Mouse (Mus musculus) forebrain, embryonic 13.5 days (tissue): ENCODE measurements around the gene Cmtm3. TPM values are rescaled to one million over a fixed set of nuclear protein-coding genes. Genes with fewer than 3 reads are reported as not detected.

Experiments
- ATAC-seq: fragments of 200-750 bp; cut with Nextera tagmentation; 2 replicates; pipeline ENCODE4 v1.8.0; 2017
- H3K27ac ChIP-seq: fragments of 300-500 bp; sonication (generic); 2 replicates; pipeline ENCODE4 v1.5.1; 2015; ENCODE audit warnings: inconsistent platforms, mild to moderate bottlenecking, moderate library complexity
- H3K27me3 ChIP-seq: fragments of 300-500 bp; sonication (generic); 2 replicates; pipeline ENCODE4 v1.6.1; 2015; ENCODE audit warnings: mild to moderate bottlenecking, inconsistent platforms
- H3K36me3 ChIP-seq: fragments of 300-500 bp; sonication (generic); 2 replicates; pipeline ENCODE4 v1.6.1; 2015; ENCODE audit warnings: mild to moderate bottlenecking, inconsistent platforms; ENCODE audit not compliant: poor library complexity, severe bottlenecking
- H3K4me1 ChIP-seq: fragments of 300-500 bp; sonication (generic); 2 replicates; pipeline ENCODE4 v1.6.1; 2015; ENCODE audit warnings: inconsistent platforms
- H3K4me2 ChIP-seq: fragments of 300-500 bp; sonication (generic); 2 replicates; pipeline ENCODE4 v1.6.1; 2015; ENCODE audit warnings: inconsistent platforms, mild to moderate bottlenecking, moderate library complexity
- H3K4me3 ChIP-seq: fragments of 300-500 bp; sonication (generic); 2 replicates; pipeline ENCODE4 v1.5.1; 2015; ENCODE audit warnings: mild to moderate bottlenecking, inconsistent platforms
- H3K9ac ChIP-seq: fragments of 300-500 bp; sonication (generic); 2 replicates; pipeline ENCODE4 v1.6.1; 2015; ENCODE audit warnings: mild to moderate bottlenecking, inconsistent platforms
- H3K9me3 ChIP-seq: fragments of 300-500 bp; sonication (generic); replicated peaks from 2 replicates; pipeline ENCODE4 v1.6.1; 2016; ENCODE audit warnings: inconsistent platforms
- WGBS: fragments of 180-500 bp; shearing (Covaris S2); methylation state at CpG from one replicate; pipeline ENCODE4 v1.1.7; 2015; 5-methylcytosine and 5-hydroxymethylcytosine counted together
- polyA plus RNA-seq: library from polyadenylated mRNA; unstranded; fragments of >200 nt; fragmentation: Nextera tagmentation; extraction: Ambion mirVana; gene quantifications from 2 replicates; pipeline ENCODE4 v1.2.1, GENCODE M21; 2015

Cmtm3 gene
- polyA plus RNA-seq, 1 experiment from 2014 or later = 31.6 TPM

DNA sequence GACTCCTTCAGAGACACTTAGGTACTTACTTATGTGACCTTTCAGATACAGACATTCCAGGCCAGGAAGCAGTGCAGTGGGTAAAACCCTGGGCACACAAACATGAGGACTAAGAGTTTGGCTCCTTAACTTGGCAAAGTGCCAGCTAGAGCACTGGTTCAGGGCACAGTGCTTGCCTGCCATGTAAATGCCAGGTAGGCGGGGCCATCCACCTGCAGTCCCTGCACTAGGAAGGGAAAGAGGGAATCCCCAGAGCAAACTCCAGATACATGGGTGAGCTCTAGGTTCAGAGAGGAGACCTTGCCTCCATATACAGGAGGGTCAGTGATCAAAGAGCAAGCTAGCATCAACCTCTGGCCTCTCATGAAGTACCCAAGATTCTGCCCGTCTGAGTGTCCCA is 48.8 kb downstream of the Cmtm3 start:
- H3K9ac ChIP-seq = no peak overlapping the region
- H3K27me3 ChIP-seq = no peaks in the 10 kb centered on the region
- ATAC-seq = no peak
- peaks cover 35% of the 10 kb centered on the region for H3K4me1 ChIP-seq
- H3K9me3 ChIP-seq = no peaks in the 10 kb centered on the region
- H3K36me3 ChIP-seq = no peaks in the 10 kb centered on the region
- no peak overlapping the region for H3K4me3 ChIP-seq
- H3K27ac ChIP-seq = no peak overlapping the region
- 91% methylated on average over 2 of the region's 2 CpGs for WGBS
- no peak overlapping the region for H3K4me2 ChIP-seq

DNA sequence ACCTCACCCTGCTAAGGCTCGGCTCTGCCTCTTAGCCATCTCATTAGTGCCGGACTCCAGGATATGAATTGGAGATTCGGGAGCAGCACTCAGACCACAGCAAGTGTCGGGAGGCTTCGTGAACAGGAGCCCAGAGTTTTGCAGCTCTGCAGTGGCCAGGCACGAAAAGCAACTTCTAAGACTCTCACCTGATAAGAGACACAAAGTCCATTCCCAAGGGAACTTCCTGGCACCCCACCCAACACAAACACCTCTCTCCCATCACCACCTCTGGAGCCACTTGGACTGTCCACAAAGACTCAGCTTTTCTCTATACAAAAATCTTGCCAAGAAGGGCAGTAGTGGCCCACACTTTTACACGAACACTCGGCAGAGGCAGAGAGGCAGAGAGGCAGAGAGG is 51.0 kb downstream of the Cmtm3 start:
- Histone ChIP-seq H3K9me3 (no peaks in the 10 kb centered on the region), H3K4me1 (peaks cover 46% of the 10 kb centered on the region), H3K4me2 (no peak overlapping the region), H3K27ac (no peak overlapping the region), H3K9ac (no peak overlapping the region), H3K36me3 (no peaks in the 10 kb centered on the region), H3K27me3 (no peaks in the 10 kb centered on the region), H3K4me3 (no peak overlapping the region)
- WGBS = 84% methylated on average over 8 of the region's 8 CpGs
- ATAC-seq = no peak

DNA sequence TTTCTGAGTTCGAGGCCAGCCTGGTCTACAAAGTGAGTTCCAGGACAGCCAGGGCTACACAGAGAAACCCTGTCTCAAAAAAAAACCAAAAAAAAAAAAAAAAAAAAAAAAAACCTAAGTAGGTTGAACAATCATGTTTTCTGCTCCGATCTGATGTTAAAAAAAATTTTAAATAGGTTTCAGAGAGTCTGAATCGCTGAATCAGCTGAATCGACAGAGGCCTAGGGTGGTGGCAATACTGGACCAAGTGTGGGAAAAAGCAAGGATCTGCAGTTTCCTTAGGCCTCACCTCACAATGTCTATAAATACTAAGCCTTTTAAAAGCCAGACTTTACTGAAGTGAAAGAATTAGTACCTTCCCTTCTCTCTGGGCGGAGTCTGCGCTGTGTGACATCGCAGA is 53.9 kb downstream of the Cmtm3 start:
- Histone ChIP-seq H3K9me3 (peaks cover 5% of the 10 kb centered on the region; the same call in 1 of the 2 replicates), H3K27me3 (no peaks in the 10 kb centered on the region), H3K4me2 (no peak overlapping the region), H3K27ac (no peak overlapping the region), H3K9ac (no peak overlapping the region), H3K4me1 (peaks cover 17% of the 10 kb centered on the region), H3K36me3 (no peaks in the 10 kb centered on the region), H3K4me3 (no peak overlapping the region)
- no peak for ATAC-seq
- WGBS = 95% methylated on average over 7 of the region's 7 CpGs

DNA sequence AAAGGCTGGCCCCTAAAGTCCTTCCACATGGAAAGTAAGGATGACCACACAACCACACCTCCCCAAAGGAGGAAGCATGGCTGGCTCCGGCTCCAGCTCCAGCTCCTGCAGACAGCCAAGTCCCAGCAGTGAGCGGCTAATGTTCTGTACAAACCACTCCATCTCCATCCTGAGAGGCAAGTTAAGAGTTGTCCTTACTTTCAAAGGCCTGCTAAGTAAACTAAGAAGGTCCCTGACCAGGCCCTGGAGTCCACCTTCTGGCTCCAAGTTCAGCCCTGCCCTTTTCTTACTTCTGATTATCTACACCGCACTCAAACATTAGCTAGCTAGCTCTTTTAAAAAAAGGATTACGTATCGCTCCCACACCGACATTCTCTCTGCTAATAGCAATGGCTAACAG is 54.6 kb downstream of the Cmtm3 start:
- WGBS = 86% methylated on average over 6 of the region's 6 CpGs
- no peak overlapping the region for H3K27ac ChIP-seq
- H3K4me3 ChIP-seq = peak overlapping the region; percentile 83
- H3K27me3 ChIP-seq = no peaks in the 10 kb centered on the region
- peak overlapping the region; percentile 90 for H3K9ac ChIP-seq
- peaks cover 17% of the 10 kb centered on the region for H3K4me1 ChIP-seq
- H3K9me3 ChIP-seq = peaks cover 5% of the 10 kb centered on the region; the same call in 1 of the 2 replicates
- no peak for ATAC-seq
- no peaks in the 10 kb centered on the region for H3K36me3 ChIP-seq
- H3K4me2 ChIP-seq = peak overlapping the region; percentile 96

DNA sequence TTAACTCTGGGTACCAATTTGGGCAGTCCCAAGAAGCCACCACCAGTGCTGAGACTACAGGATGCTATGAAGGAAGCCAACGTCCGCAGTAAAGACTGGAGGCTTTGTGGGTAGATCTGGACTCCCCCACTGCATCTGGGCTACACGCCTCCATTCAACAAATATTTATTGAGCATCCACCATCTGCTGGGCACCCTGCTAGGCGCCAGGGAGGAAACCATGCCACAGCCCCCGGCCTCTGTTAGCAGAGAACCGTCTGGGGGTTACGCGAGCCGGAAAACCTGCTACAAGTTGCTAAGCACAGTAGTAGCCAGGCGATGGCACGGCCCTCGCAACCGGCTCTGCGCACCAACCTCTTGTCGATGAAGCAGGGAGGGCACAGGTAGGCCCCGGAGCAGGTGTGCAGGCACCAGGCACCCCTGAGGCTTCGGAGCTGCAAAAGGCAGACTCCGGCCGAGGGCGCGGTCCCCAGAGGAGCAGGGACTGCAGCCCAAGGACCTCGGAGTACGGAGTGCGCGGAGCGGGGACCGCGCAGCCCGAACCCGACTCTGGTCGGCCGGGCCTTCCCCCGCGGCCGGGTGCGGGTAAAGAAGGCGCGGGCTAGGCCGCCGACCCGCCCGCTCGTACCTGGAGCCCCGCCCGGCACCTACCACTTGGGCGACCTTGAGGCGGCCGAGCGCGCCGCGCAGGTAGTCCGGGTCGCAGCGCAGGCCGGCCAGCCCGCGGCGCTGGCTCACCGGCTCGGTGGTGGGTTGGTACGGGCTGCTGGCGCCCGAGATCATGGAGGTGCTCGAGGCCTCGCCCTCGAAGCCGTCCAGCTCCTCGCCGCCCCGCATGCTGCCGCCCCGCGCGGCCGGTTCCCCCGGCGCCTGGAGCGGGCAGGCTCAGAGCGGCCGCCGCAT is 55.8 kb downstream of the Cmtm3 start:
- Histone ChIP-seq H3K27ac (peak overlapping the region; percentile 73), H3K9ac (peak overlapping the region; percentile 90), H3K9me3 (peaks cover 5% of the 10 kb centered on the region; the same call in 1 of the 2 replicates), H3K4me1 (peaks cover 17% of the 10 kb centered on the region), H3K27me3 (no peaks in the 10 kb centered on the region), H3K4me3 (peak overlapping the region; percentile 83), H3K36me3 (no peaks in the 10 kb centered on the region), H3K4me2 (peak overlapping the region; percentile 96)
- under 1% methylated on average over 62 of the region's 82 CpGs for WGBS
- ATAC-seq = peak; percentile 79

DNA sequence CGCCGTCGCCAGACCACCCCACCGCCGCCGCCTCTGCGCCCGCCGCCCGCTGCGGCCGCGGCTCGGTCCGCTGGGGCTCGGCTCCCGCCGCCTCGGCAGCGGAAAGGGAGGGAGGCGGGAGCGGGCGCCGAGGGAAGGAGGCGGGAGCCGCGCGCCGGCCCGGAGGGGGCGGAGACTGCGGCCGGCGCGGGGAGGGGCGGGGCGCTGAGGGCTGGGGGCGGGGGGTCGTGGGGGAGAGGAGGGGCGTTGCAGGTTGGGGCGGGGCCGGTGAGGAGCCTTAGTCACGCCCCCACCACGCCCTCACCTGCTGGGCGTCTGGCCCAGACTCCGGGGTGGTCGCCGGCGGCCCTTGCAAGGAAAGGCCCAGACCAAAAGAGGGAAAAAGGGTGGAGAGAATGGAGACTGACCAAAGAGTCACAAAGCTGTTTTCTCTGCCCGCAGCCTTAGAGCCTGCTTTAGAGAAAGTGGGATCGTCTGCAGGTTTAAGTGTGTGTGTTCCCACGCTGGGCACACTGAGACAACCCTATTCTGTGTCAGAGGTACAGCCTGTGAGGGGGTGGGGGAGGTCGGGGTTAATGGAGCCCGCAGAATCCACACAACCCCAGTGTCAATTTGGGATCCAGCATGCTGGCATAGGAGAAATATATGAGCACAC is 56.6 kb downstream of the Cmtm3 start, which contains the start of gene Cmtm4:
Cmtm4 (minus strand) TSS at position 105 of the 655 bp plus-strand sequence.
- peaks cover 17% of the 10 kb centered on the region for H3K4me1 ChIP-seq
- H3K9ac ChIP-seq = peak within 1 kb of the TSS; percentile 90
- peak within 1 kb of the TSS; percentile 96 for H3K4me2 ChIP-seq
- peak; percentile 86 for ATAC-seq
- H3K4me3 ChIP-seq = peak within 1 kb of the TSS; percentile 83
- H3K36me3 ChIP-seq = no peaks in the 10 kb centered on the region
- peak within 1 kb of the TSS; percentile 73 for H3K27ac ChIP-seq
- 4% methylated on average over 24 of the region's 54 CpGs for WGBS
- peaks cover 5% of the 10 kb centered on the region; the same call in 1 of the 2 replicates for H3K9me3 ChIP-seq
- H3K27me3 ChIP-seq = no peaks in the 10 kb centered on the region

Other genes starting within 250 kb of the Cmtm3 start
- 8.9 and 9.1 TPM in 2 replicates for gene Cdh5, start 237.8 kb upstream of the Cmtm3 start, polyA plus RNA-seq
- gene Bean1, start 169.0 kb upstream of the Cmtm3 start, polyA plus RNA-seq = 0.75 and 0.87 TPM in 2 replicates
- 39.1 and 41.1 TPM in 2 replicates for gene Tk2, start 90.9 kb upstream of the Cmtm3 start, polyA plus RNA-seq
- gene Cklf, start 88.5 kb upstream of the Cmtm3 start, polyA plus RNA-seq = 41.3 and 44.1 TPM in 2 replicates
- gene Cmtm2a, start 46.2 kb upstream of the Cmtm3 start, polyA plus RNA-seq = not detected in 2 replicates
- gene Gm45711, start 29.3 kb upstream of the Cmtm3 start, polyA plus RNA-seq = not detected in 2 replicates
- gene Cmtm1, start 29.3 kb upstream of the Cmtm3 start, polyA plus RNA-seq = not detected in 2 replicates
- not detected in 2 replicates for gene Gm11020, start 17.8 kb upstream of the Cmtm3 start, polyA plus RNA-seq
- gene Cmtm2b, start 17.2 kb upstream of the Cmtm3 start, polyA plus RNA-seq = not detected in 2 replicates
- 2.6 TPM in 2 replicates for gene Cmtm4, start 56.4 kb downstream of the Cmtm3 start, polyA plus RNA-seq
- gene Dync1li2, start 103.6 kb downstream of the Cmtm3 start, polyA plus RNA-seq = 108 and 109 TPM in 2 replicates
- 0.08 and 0.14 TPM in 2 replicates for gene Terb1, start 170.5 kb downstream of the Cmtm3 start, polyA plus RNA-seq
- 113 and 115 TPM in 2 replicates for gene Nae1, start 195.2 kb downstream of the Cmtm3 start, polyA plus RNA-seq
- 1.6 and 1.7 TPM in 2 replicates for gene Car7, start 195.3 kb downstream of the Cmtm3 start, polyA plus RNA-seq